1 mouse cellular context compared by ENCODE assay signal in the genomic region with DNA sequence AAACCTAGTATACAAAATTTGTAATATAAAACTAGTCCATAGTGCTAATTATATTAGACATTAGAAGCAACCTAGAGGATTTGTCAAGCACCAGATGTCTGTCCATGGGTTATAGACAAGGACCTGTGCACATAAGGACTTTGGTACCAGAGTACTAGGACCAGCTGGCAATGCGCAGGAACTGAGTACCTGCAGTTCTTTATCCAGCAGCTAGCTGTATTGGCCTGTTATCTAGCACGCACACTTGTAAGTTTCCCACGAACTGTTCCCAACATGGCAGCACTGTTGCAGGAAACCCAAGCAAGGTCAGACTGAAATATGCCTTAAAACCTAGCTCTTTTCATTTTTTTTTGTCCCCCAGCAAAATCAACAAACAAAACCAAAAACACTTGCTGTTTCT.
A peak's percentile ranks its signal among the peaks of the same experiment; 100 is the strongest.
TF ChIP-seq lines count a peak whose summit lies in the region.

No protein-coding gene starts in this region.

TF ChIP-seq in myocyte, 11 proteins besides CTCF, POLR2A, EP300 and RAD21:
- TF ChIP-seq E2F4 (IDR thresholded peaks at IDR 0.05; ENCODE audit: insufficient read depth) (no peak), MYOD1 (IDR thresholded peaks at IDR 0.05; ENCODE audit: control insufficient read depth in 1 of 3, insufficient read length in 2 of 3, low read depth in 2 of 3) (no peak), POLR2AphosphoS2 (IDR thresholded peaks at IDR 0.05; ENCODE audit: insufficient read length, low read depth) (peak; percentile 36), CEBPB (IDR thresholded peaks at IDR 0.05; ENCODE audit: insufficient read depth, poor library complexity, severe bottlenecking) (no peak), USF1 (IDR thresholded peaks at IDR 0.05; ENCODE audit: low read depth) (no peak)
